Mouse (Mus musculus) ES-E14 (cell line): Measurements from ENCODE around the gene Pidd1. TPM values are rescaled to one million over a fixed set of nuclear protein-coding genes. Genes with fewer than 3 reads are reported as not detected.

Experiments
- DNase-seq: peaks from one replicate; pipeline ENCODE4 v3.0.0-alpha.2; 2013; ENCODE audit warnings: low read depth, low spot score
- H3K27ac ChIP-seq: 2 replicates; pipeline ENCODE4 v1.5.1; 2012; ENCODE audit warnings: low read depth, mild to moderate bottlenecking, low read length, moderate library complexity, mixed read lengths; ENCODE audit not compliant: poor library complexity, insufficient read depth, severe bottlenecking
- H3K36me3 ChIP-seq: 2 replicates; pipeline ENCODE4 v1.6.1; 2012; ENCODE audit warnings: mild to moderate bottlenecking, low read length, moderate library complexity, mixed read lengths; ENCODE audit not compliant: control insufficient read depth, poor library complexity, insufficient read depth, severe bottlenecking
- H3K4me1 ChIP-seq, 2 experiments: fragments of 150-350 bp in 1 of 2; sonication (generic) in 1 of 2; 2 replicates each; pipeline ENCODE4 v1.6.1; 2012; ENCODE audit warnings: low read length in 2 of 2, mild to moderate bottlenecking in 1 of 2, mixed read lengths in 1 of 2; ENCODE audit not compliant: control insufficient read depth in 2 of 2, insufficient read depth in 2 of 2, poor library complexity in 1 of 2
- H3K4me3 ChIP-seq, 2 experiments: fragments of 150-350 bp in 1 of 2; sonication (generic) in 1 of 2; 2 replicates each; pipeline ENCODE4 v1.5.1; 2012; ENCODE audit warnings: low read length in 2 of 2, low read depth in 1 of 2, mild to moderate bottlenecking in 1 of 2, mixed read lengths in 1 of 2; ENCODE audit not compliant: insufficient read depth in 1 of 2, poor library complexity in 1 of 2, severe bottlenecking in 1 of 2
- H3K9ac ChIP-seq: 2 replicates; pipeline ENCODE4 v1.6.1; 2012; ENCODE audit warnings: low read depth, mild to moderate bottlenecking, low read length, mixed read lengths; ENCODE audit not compliant: poor library complexity, insufficient read depth, severe bottlenecking
- H3K9me3 ChIP-seq: fragments of 150-350 bp; sonication (generic); 2 replicates; pipeline ENCODE4 v1.6.1; 2012; ENCODE audit warnings: low read depth, mild to moderate bottlenecking, low read length; ENCODE audit not compliant: control insufficient read depth, insufficient read depth
- CHD2 ChIP-seq: IDR thresholded peaks from 2 replicates; pipeline ENCODE4 v1.6.1; 2014; ENCODE audit warnings: mild to moderate bottlenecking, low read depth, low read length, inconsistent platforms
- HCFC1 ChIP-seq: IDR thresholded peaks from 2 replicates; pipeline ENCODE4 v1.6.1; 2012; ENCODE audit warnings: low read length, inconsistent platforms, borderline replicate concordance; ENCODE audit not compliant: insufficient read depth
- MAFK ChIP-seq: IDR thresholded peaks from 2 replicates; pipeline ENCODE4 v1.6.1; 2014; ENCODE audit warnings: mild to moderate bottlenecking, low read depth, low read length, inconsistent platforms; ENCODE audit not compliant: insufficient read depth
- ZC3H11A ChIP-seq: IDR thresholded peaks from 2 replicates; pipeline ENCODE4 v1.6.1; 2012; ENCODE audit warnings: low read depth, mild to moderate bottlenecking, inconsistent platforms, low read length, borderline replicate concordance
- ZNF384 ChIP-seq: IDR thresholded peaks from 2 replicates; pipeline ENCODE4 v1.6.1; 2012; ENCODE audit warnings: low read depth, low read length, inconsistent platforms
- in situ Hi-C, 2 experiments: fragments of 600-800 bp; cut with MboI; formaldehyde crosslinking; loops; one replicate each; pipeline ENCODE4 v1.15.1; 2025; ENCODE audit warnings: low sequenced_read_pairs in 2 of 2, inconsistent platforms in 1 of 2; ENCODE audit not compliant: unreplicated experiment in 2 of 2
- total RNA-seq: library from RNA; depleted of rRNA; stranded (reverse); fragments of 300-350 nt; gene quantifications from 2 replicates; pipeline ENCODE4 v1.2.3, GENCODE M21; 2012

Pidd1 gene
- total RNA-seq, 1 experiment, result 23.4 TPM

DNA sequence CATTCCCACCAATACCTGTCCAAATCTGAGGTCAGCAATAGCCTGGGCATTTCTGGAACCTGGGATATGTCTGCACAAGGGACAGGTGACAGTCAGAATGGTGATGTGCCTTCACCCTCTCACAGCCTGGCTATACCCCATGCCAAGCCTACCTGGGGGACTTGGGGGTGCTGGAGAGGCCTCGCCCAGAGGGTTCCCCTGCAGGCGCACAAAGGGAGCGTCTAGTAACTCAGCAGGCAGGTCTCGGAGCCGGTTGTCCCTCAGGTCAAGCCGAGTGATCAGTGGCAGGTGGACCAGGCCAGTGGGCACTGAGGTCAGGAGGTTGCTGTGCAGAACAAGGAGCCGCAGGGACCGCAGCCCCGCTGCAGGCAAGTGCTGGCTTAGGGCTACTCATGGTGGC lies 2.4 kb downstream of the Pidd1 start:
- no peak overlapping the region for H3K4me3 ChIP-seq

DNA sequence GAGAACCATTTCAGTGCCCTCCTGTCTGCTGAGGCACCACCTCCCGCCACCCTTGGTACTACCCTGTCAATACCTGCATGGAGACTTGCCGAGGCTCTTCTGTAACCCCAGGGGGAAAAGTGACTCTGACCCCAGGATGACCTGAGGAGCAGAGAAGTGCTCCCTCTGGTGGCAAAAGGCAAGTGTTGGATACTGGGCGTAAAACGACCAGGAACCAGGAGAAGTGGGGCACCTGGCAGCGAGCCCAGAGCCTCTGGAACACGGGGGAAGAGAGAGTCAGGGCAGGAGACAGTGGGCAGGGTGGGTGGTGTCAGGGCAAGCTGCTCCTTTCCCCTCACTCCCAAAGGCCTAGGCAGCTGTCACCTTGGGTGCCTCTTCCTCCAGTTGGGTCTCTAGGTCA lies 3.2 kb downstream of the Pidd1 start:
- H3K4me3 ChIP-seq, result no peak overlapping the region
- no peak overlapping the region for H3K27ac ChIP-seq
- H3K4me1 ChIP-seq, result peaks cover 4 to 23% of the 10 kb centered on the region in 2 experiments; a peak in 2 of 4 replicates
- peaks cover 48% of the 10 kb centered on the region for H3K36me3 ChIP-seq
- H3K9ac ChIP-seq, result no peak overlapping the region
- no peaks in the 10 kb centered on the region for H3K9me3 ChIP-seq
- in situ Hi-C loops, result no loop called here
- peak; percentile 79 for DNase-seq
- TF ChIP-seq HCFC1 (no peak), CHD2 (no peak), ZC3H11A (no peak), MAFK (no peak), ZNF384 (no peak)

More for the DNA sequence above, 2.4 kb downstream of the Pidd1 start:
- in situ Hi-C loops, result no loop called here
- Histone ChIP-seq H3K9ac (no peak overlapping the region), H3K27ac (no peak overlapping the region), H3K4me1 (peaks cover 3 to 16% of the 10 kb centered on the region in 2 experiments; a peak in 2 of 4 replicates), H3K9me3 (no peaks in the 10 kb centered on the region), H3K36me3 (peaks cover 48% of the 10 kb centered on the region)
- no peak for DNase-seq
- TF ChIP-seq HCFC1 (no peak), ZNF384 (no peak), MAFK (no peak), CHD2 (no peak), ZC3H11A (no peak)

DNA sequence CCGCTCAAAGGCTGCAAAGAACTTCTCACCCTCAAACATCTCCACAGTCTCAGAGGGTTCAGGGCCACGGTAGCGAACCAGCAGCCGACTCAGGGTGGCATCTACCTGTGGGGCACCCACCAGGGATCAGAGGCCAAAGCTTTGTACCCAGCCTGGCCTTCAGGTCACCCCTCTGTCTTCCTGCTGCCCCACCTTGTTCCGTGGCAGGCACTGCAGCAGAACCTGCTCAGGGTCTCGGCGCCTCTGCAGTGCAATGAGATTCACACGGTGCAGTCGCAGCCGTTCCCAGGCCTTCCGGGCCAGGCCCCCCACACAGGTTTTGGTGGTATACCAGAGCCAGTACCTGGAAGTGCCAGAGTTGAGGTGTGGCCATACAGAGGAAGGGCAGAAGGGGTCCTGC lies 4.0 kb downstream of the Pidd1 start:
- no peak overlapping the region for H3K27ac ChIP-seq
- no peak overlapping the region for H3K9ac ChIP-seq
- H3K4me1 ChIP-seq, result peaks cover 4 to 28% of the 10 kb centered on the region in 2 experiments; a peak in 3 of 4 replicates
- DNase-seq, result no peak
- H3K9me3 ChIP-seq, result no peaks in the 10 kb centered on the region
- H3K4me3 ChIP-seq, result no peak overlapping the region
- peaks cover 48% of the 10 kb centered on the region for H3K36me3 ChIP-seq
- TF ChIP-seq ZNF384, result no peak
- TF ChIP-seq CHD2, result no peak
- no peak for TF ChIP-seq MAFK
- no peak for TF ChIP-seq HCFC1
- no peak for TF ChIP-seq ZC3H11A
- in situ Hi-C loops, result no loop called here

DNA sequence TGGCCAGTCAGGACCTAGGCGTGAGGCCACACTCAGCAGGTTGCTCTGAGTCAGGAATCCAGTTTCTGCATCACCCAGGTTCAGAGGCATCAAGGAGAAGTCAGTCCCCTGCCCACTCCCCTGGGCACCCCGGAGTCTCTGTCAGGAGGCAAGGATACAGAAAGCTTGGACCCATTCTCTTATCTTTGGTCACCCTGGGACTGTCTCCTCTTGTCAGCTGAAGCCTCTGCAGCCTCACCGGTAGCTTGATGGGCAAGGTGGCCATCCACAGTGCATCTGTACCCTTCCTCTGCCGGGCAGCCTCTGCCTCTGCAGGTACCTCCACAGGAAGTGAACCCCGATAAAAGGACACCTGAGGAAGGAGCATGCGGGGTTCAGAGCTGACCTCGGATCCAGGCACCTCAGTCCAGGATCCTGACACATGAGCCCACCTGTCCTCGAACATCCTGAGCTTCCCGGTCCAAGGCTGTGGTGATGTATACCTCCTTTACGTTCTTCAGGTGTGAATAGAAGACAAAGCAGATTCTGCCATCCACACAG lies 4.6 kb downstream of the Pidd1 start:
- no peak for TF ChIP-seq CHD2
- no peak for TF ChIP-seq ZNF384
- no peak for TF ChIP-seq MAFK
- TF ChIP-seq ZC3H11A, result no peak
- TF ChIP-seq HCFC1, result no peak
- H3K9ac ChIP-seq, result no peak overlapping the region
- H3K4me1 ChIP-seq, result peaks cover 4 to 34% of the 10 kb centered on the region in 2 experiments; a peak in 3 of 4 replicates
- in situ Hi-C loops, result no loop called here
- peaks cover 48% of the 10 kb centered on the region for H3K36me3 ChIP-seq
- DNase-seq, result no peak
- no peak overlapping the region for H3K27ac ChIP-seq
- H3K9me3 ChIP-seq, result no peaks in the 10 kb centered on the region
- H3K4me3 ChIP-seq, result no peak overlapping the region
